In genomic region chr5:119553469-119553868, GRCm38 (mm10) we compare ENCODE assay signal across 9 mouse cellular contexts.
DNase-seq lines count a peak whose midpoint lies in the region; ATAC-seq and TF ChIP-seq lines count a peak whose summit lies in the region.
"Had no signal": no experiment of that assay in that cellular context is flagged by ENCODE, and none has a peak within 500 bp of the region (broad histone marks: within the 10 kb centered on the region; RNA-seq: fewer than 3 reads in every experiment).

No protein-coding gene starts in this region.

- no peak overlapping the region for H3K4me2 ChIP-seq in lung, embryonic 14.5 days
- H3K4me2 ChIP-seq: heart, embryonic 13.5 days had no signal

- H3K9me3 ChIP-seq in lung, embryonic 14.5 days (ENCODE audit: low read depth, low read length) = no peaks in the 10 kb centered on the region

- H3K4me1 ChIP-seq in lung, embryonic 14.5 days (ENCODE audit: insufficient read depth) = peaks cover 6% of the 10 kb centered on the region; the same call in 1 of the 2 replicates
- H3K4me1 ChIP-seq: heart, embryonic 13.5 days had no signal

- no peak overlapping the region for H3K27ac ChIP-seq in lung, embryonic 14.5 days (ENCODE audit: low read depth)
- H3K27ac ChIP-seq: heart, embryonic 13.5 days had no signal

- DNase-seq in lung, embryonic 14.5 days = peak; percentile 54
- DNase-seq in lung, postnatal 25 days (ENCODE audit: low spot score) = no peak
- peak; percentile 24 to 27 for DNase-seq in frontal cortex, postnatal 14 days (ENCODE audit: low spot score in 2 of 2)
- DNase-seq in layer of hippocampus, postnatal 36 days = peak; percentile 53 to 69
- peak; percentile 78 for DNase-seq in right cerebral cortex, postnatal 10 days (ENCODE audit: low spot score in 2 of 2)
- DNase-seq in urinary bladder, postnatal 4 days (ENCODE audit: low spot score in 2 of 2) = no peak
- no peak for DNase-seq in heart, adult 8-10 months (ENCODE audit: low spot score)
- DNase-seq: embryo, embryonic 11 days had no signal

- no peak for TF ChIP-seq CTCF in lung, embryonic 14.5 days (IDR thresholded peaks at IDR 0.05; ENCODE audit: low read depth)

- WGBS in lung, embryonic 14.5 days = 37% methylated on average over 5 of the region's 5 CpGs

- ATAC-seq in lung, embryonic 14.5 days (ENCODE audit: insufficient read depth) = no peak

- H3K27me3 ChIP-seq in lung, embryonic 14.5 days (ENCODE audit: insufficient read depth, low read length) = no peaks in the 10 kb centered on the region

- no peak overlapping the region for H3K9ac ChIP-seq in lung, embryonic 14.5 days
- H3K9ac ChIP-seq: heart, embryonic 13.5 days had no signal

- no peak overlapping the region for H3K4me3 ChIP-seq in lung, embryonic 14.5 days (ENCODE audit: low read depth, low read length)
- H3K4me3 ChIP-seq: heart, embryonic 13.5 days had no signal

- no peaks in the 10 kb centered on the region for H3K36me3 ChIP-seq in lung, embryonic 14.5 days (ENCODE audit: insufficient read depth)
- H3K36me3 ChIP-seq: heart, embryonic 13.5 days had no signal

Comparison
In these comparisons a context has a peak if more than half of its experiments do, and no peak if none do; other contexts are left out.
1. DNase-seq: peak in lung, embryonic 14.5 days (single experiment), frontal cortex, postnatal 14 days (2 of 2), layer of hippocampus, postnatal 36 days (2 of 2) and right cerebral cortex, postnatal 10 days (2 of 2); none in lung, postnatal 25 days (single experiment), urinary bladder, postnatal 4 days (0 of 2) and heart, adult 8-10 months (single experiment).